Mouse (Mus musculus) retina, adult 2 months (tissue): ENCODE data around the gene Gsta4.
"Not testable (repeated sequence)": the region's sequence is repeated elsewhere in the genome, so short reads cannot be mapped to it uniquely, and the experiment has no call there.

Experiments used
- DNase-seq: peaks from one replicate; pipeline ENCODE4 v3.0.0-alpha.2; 2012; ENCODE audit warnings: low read depth, low spot score

Gsta4 gene

GRCm38 (mm10) chr9:78182474-78182873 lies at the start of gene Gsta4:
Gsta4 (plus strand) TSS chr9:78182774.
- DNase-seq, result not testable (repeated sequence)

- DNase-seq, result no peak
These were observed 46.9 kb upstream of the Gsta4 start for GRCm38 (mm10) chr9:78135658-78136057.

- DNase-seq, result no peak
These were observed 44.4 kb upstream of the Gsta4 start for GRCm38 (mm10) chr9:78138044-78138676.

- no peak for DNase-seq
These were observed 43.1 kb upstream of the Gsta4 start for GRCm38 (mm10) chr9:78139463-78139862.

GRCm38 (mm10) chr9:78146099-78146498 lies 36.5 kb upstream of the Gsta4 start:
- no peak for DNase-seq

GRCm38 (mm10) chr9:78146627-78147026 lies 35.9 kb upstream of the Gsta4 start:
- DNase-seq, result no peak

- no peak for DNase-seq
These were observed 34.4 kb upstream of the Gsta4 start for GRCm38 (mm10) chr9:78148149-78148548.

- not testable (repeated sequence) for DNase-seq
These were observed 32.8 kb upstream of the Gsta4 start for GRCm38 (mm10) chr9:78149770-78150169.

- DNase-seq, result no peak
These were observed 28.2 kb upstream of the Gsta4 start for GRCm38 (mm10) chr9:78154211-78154977.

GRCm38 (mm10) chr9:78157221-78157620 lies 25.4 kb upstream of the Gsta4 start:
- no peak for DNase-seq

- DNase-seq, result no peak
These were observed 19.3 kb upstream of the Gsta4 start for GRCm38 (mm10) chr9:78163291-78163690.

- no peak for DNase-seq
These were observed 17.8 kb upstream of the Gsta4 start for GRCm38 (mm10) chr9:78164741-78165140.

GRCm38 (mm10) chr9:78165454-78165853 lies 17.1 kb upstream of the Gsta4 start:
- no peak for DNase-seq

- no peak for DNase-seq
These were observed 15.7 kb upstream of the Gsta4 start for GRCm38 (mm10) chr9:78166694-78167452.

- DNase-seq, result no peak
These were observed 15.1 kb upstream of the Gsta4 start for GRCm38 (mm10) chr9:78167453-78167969.

GRCm38 (mm10) chr9:78168864-78169263 lies 13.7 kb upstream of the Gsta4 start:
- DNase-seq, result no peak

GRCm38 (mm10) chr9:78174016-78174415 lies 8.6 kb upstream of the Gsta4 start:
- no peak for DNase-seq

- DNase-seq, result not testable (repeated sequence)
These were observed 7.7 kb upstream of the Gsta4 start for GRCm38 (mm10) chr9:78174925-78175276.

GRCm38 (mm10) chr9:78175277-78176200 lies 7.0 kb upstream of the Gsta4 start:
- DNase-seq, result peak; percentile 93

GRCm38 (mm10) chr9:78176201-78176727 lies 6.3 kb upstream of the Gsta4 start:
- peak; percentile 45 for DNase-seq

GRCm38 (mm10) chr9:78176831-78177230 lies 5.7 kb upstream of the Gsta4 start:
- DNase-seq, result no peak
